Mouse (Mus musculus) liver, embryonic 16.5 days (tissue): ENCODE data around the gene Hap1. TPM values are rescaled to one million over a fixed set of nuclear protein-coding genes. Genes with fewer than 3 reads are reported as not detected.

ENCODE experiments used
- ATAC-seq: fragments of 200-750 bp; cut with Nextera tagmentation; 2 replicates; pipeline ENCODE4 v1.8.0; 2017; ENCODE audit warnings: low read depth, mild to moderate bottlenecking, moderate number of reproducible peaks, moderate library complexity
- H3K27ac ChIP-seq: fragments of 300-500 bp; sonication (generic); 2 replicates; pipeline ENCODE4 v1.5.1; 2014; ENCODE audit warnings: mild to moderate bottlenecking, low read length
- H3K27me3 ChIP-seq: fragments of 300-500 bp; sonication (generic); 2 replicates; pipeline ENCODE4 v1.6.1; 2014; ENCODE audit warnings: low read depth, low read length, mixed read lengths; ENCODE audit not compliant: control insufficient read depth, insufficient read depth
- H3K36me3 ChIP-seq: fragments of 300-500 bp; sonication (generic); 2 replicates; pipeline ENCODE4 v1.6.1; 2014; ENCODE audit warnings: mild to moderate bottlenecking; ENCODE audit not compliant: control insufficient read depth, insufficient read depth
- H3K4me1 ChIP-seq: fragments of 300-500 bp; sonication (generic); 2 replicates; pipeline ENCODE4 v1.6.1; 2014; ENCODE audit warnings: low read depth, low read length, mixed read lengths; ENCODE audit not compliant: control insufficient read depth
- H3K4me2 ChIP-seq: fragments of 300-500 bp; sonication (generic); 2 replicates; pipeline ENCODE4 v1.6.1; 2014; ENCODE audit warnings: low read depth, low read length, mixed read lengths
- H3K4me3 ChIP-seq: fragments of 300-500 bp; sonication (generic); 2 replicates; pipeline ENCODE4 v1.5.1; 2014; ENCODE audit warnings: low read depth, mild to moderate bottlenecking, low read length
- H3K9ac ChIP-seq: fragments of 300-500 bp; sonication (generic); 2 replicates; pipeline ENCODE4 v1.6.1; 2014; ENCODE audit warnings: low read depth, low read length
- H3K9me3 ChIP-seq: fragments of 300-500 bp; sonication (generic); replicated peaks from 2 replicates; pipeline ENCODE4 v1.6.1; 2016; ENCODE audit warnings: low read length; ENCODE audit not compliant: control insufficient read depth
- WGBS: fragments of 180-500 bp; shearing (Covaris S2); extraction: QIAGEN DNeasy Blood & Tissue Kit; methylation state at CpG from one replicate; pipeline ENCODE4 v1.1.7; 2014; ENCODE audit not compliant: insufficient replicate concordance; 5-methylcytosine and 5-hydroxymethylcytosine counted together
- polyA plus RNA-seq: library from polyadenylated mRNA; unstranded; fragments of >200 nt; fragmentation: Nextera tagmentation; extraction: Ambion mirVana; gene quantifications from 2 replicates; pipeline ENCODE4 v1.2.1, GENCODE M21; 2015

Gene Hap1
- polyA plus RNA-seq = 0.27 and 0.42 TPM in 2 replicates

GRCm38 (mm10) chr11:100355972-100356818, at the start of gene Hap1:
Gene Hap1, minus strand, starts transcription at chr11:100356128.
- Histone ChIP-seq H3K4me1 (no peaks in the 10 kb centered on the region; the same call in none of the 2 replicates), H3K27ac (no peak within 1 kb of the TSS), H3K9ac (peak within 1 kb of the TSS; percentile 31; the same call in 1 of the 2 replicates), H3K4me2 (peak within 1 kb of the TSS; percentile 82), H3K36me3 (no peaks in the 10 kb centered on the region), H3K4me3 (peak within 1 kb of the TSS; percentile 51), H3K9me3 (no peaks in the 10 kb centered on the region), H3K27me3 (peaks cover 74% of the 10 kb centered on the region)
- no peak for ATAC-seq
- 2% methylated on average over 49 of the region's 49 CpGs for whole genome bisulfite sequencing

- H3K9ac ChIP-seq = no peak overlapping the region
- H3K27me3 ChIP-seq = no peaks in the 10 kb centered on the region
- no peaks in the 10 kb centered on the region for H3K9me3 ChIP-seq
- H3K36me3 ChIP-seq = no peaks in the 10 kb centered on the region
- no peak overlapping the region for H3K4me3 ChIP-seq
- no peak for ATAC-seq
- H3K27ac ChIP-seq = no peak overlapping the region
- peaks cover 7% of the 10 kb centered on the region for H3K4me1 ChIP-seq
- no peak overlapping the region for H3K4me2 ChIP-seq
- WGBS = 71% methylated on average over 3 of the region's 3 CpGs
Observed at GRCm38 (mm10) chr11:100404456-100405074, 48.6 kb upstream of the Hap1 start.

- 53% methylated on average over 10 of the region's 10 CpGs for WGBS
- no peak overlapping the region for H3K9ac ChIP-seq
- ATAC-seq = no peak
Observed at GRCm38 (mm10) chr11:100403445-100404134, 47.7 kb upstream of the Hap1 start.

GRCm38 (mm10) chr11:100402682-100403081, 46.8 kb upstream of the Hap1 start:
- no peak overlapping the region for H3K27ac ChIP-seq
- WGBS = 54% methylated on average over 2 of the region's 2 CpGs
- no peaks in the 10 kb centered on the region for H3K27me3 ChIP-seq
- no peaks in the 10 kb centered on the region for H3K36me3 ChIP-seq
- peaks cover 7% of the 10 kb centered on the region for H3K4me1 ChIP-seq
- H3K9me3 ChIP-seq = no peaks in the 10 kb centered on the region
- no peak overlapping the region for H3K9ac ChIP-seq
- H3K4me2 ChIP-seq = no peak overlapping the region
- ATAC-seq = no peak
- H3K4me3 ChIP-seq = no peak overlapping the region

More at GRCm38 (mm10) chr11:100403445-100404134, 47.7 kb upstream of the Hap1 start:
- H3K9me3 ChIP-seq = no peaks in the 10 kb centered on the region
- no peak overlapping the region for H3K4me3 ChIP-seq
- no peaks in the 10 kb centered on the region for H3K27me3 ChIP-seq
- H3K36me3 ChIP-seq = no peaks in the 10 kb centered on the region
- H3K27ac ChIP-seq = no peak overlapping the region
- peaks cover 7% of the 10 kb centered on the region for H3K4me1 ChIP-seq
- H3K4me2 ChIP-seq = no peak overlapping the region

- 12% methylated on average over 6 of the region's 6 CpGs for WGBS
- Histone ChIP-seq H3K27me3 (peaks cover under 1% of the 10 kb centered on the region; the same call in 1 of the 2 replicates), H3K4me3 (no peak overlapping the region), H3K27ac (no peak overlapping the region), H3K9me3 (no peaks in the 10 kb centered on the region), H3K4me2 (no peak overlapping the region), H3K36me3 (no peaks in the 10 kb centered on the region), H3K4me1 (peaks cover 7% of the 10 kb centered on the region), H3K9ac (no peak overlapping the region)
- no peak for ATAC-seq
Observed at GRCm38 (mm10) chr11:100402240-100402639, 46.3 kb upstream of the Hap1 start.

GRCm38 (mm10) chr11:100400842-100401241, 44.9 kb upstream of the Hap1 start:
- Histone ChIP-seq H3K4me3 (no peak overlapping the region), H3K4me2 (no peak overlapping the region), H3K36me3 (no peaks in the 10 kb centered on the region), H3K27me3 (peaks cover 11% of the 10 kb centered on the region), H3K27ac (no peak overlapping the region), H3K4me1 (peaks cover 12% of the 10 kb centered on the region), H3K9me3 (no peaks in the 10 kb centered on the region), H3K9ac (no peak overlapping the region)
- WGBS = 34% methylated on average over 6 of the region's 6 CpGs
- ATAC-seq = no peak

- H3K9me3 ChIP-seq = no peaks in the 10 kb centered on the region
- H3K9ac ChIP-seq = no peak overlapping the region
- WGBS = 64% methylated on average over 12 of the region's 12 CpGs
- H3K4me1 ChIP-seq = peaks cover 19% of the 10 kb centered on the region
- H3K27ac ChIP-seq = no peak overlapping the region
- H3K4me2 ChIP-seq = no peak overlapping the region
- H3K4me3 ChIP-seq = no peak overlapping the region
- H3K36me3 ChIP-seq = no peaks in the 10 kb centered on the region
- ATAC-seq = no peak
- peaks cover 11% of the 10 kb centered on the region for H3K27me3 ChIP-seq
Observed at GRCm38 (mm10) chr11:100399727-100400538, 44.0 kb upstream of the Hap1 start.

GRCm38 (mm10) chr11:100399320-100399719, 43.4 kb upstream of the Hap1 start:
- H3K27ac ChIP-seq = no peak overlapping the region
- H3K9ac ChIP-seq = no peak overlapping the region
- no peaks in the 10 kb centered on the region for H3K36me3 ChIP-seq
- 42% methylated on average over 9 of the region's 9 CpGs for WGBS
- peaks cover 11% of the 10 kb centered on the region for H3K27me3 ChIP-seq
- no peak overlapping the region for H3K4me3 ChIP-seq
- H3K9me3 ChIP-seq = no peaks in the 10 kb centered on the region
- no peak overlapping the region for H3K4me2 ChIP-seq
- no peak for ATAC-seq
- H3K4me1 ChIP-seq = peaks cover 25% of the 10 kb centered on the region
